Mouse (Mus musculus) MEL (cell line): ENCODE results near the gene Mast1.

Experiments used
- E2F4 ChIP-seq: IDR thresholded peaks from 2 replicates; pipeline ENCODE4 v1.6.1; 2011; ENCODE audit warnings: low read depth, low read length, improper control_type of control experiment, borderline replicate concordance
- MEF2A ChIP-seq: IDR thresholded peaks from 2 replicates; pipeline ENCODE4 v1.6.1; 2014; ENCODE audit warnings: low read depth, mild to moderate bottlenecking, inconsistent platforms, low read length, improper control_type of control experiment; ENCODE audit not compliant: poor library complexity, insufficient replicate concordance, severe bottlenecking; ENCODE audit errors: extremely low read depth
- POLR2A ChIP-seq, 2 experiments: IDR thresholded peaks; 2 replicates each; pipeline ENCODE4 v1.6.1; 2011 to 2012; ENCODE audit warnings: low read length in 2 of 2, mild to moderate bottlenecking in 2 of 2, control low read depth in 1 of 2, improper control_type of control experiment in 1 of 2, low read depth in 1 of 2, moderate library complexity in 1 of 2; ENCODE audit not compliant: control insufficient read depth in 1 of 2, insufficient read depth in 1 of 2, poor library complexity in 1 of 2
- USF1 ChIP-seq: IDR thresholded peaks from 2 replicates; pipeline ENCODE4 v1.6.1; 2014; ENCODE audit warnings: low read depth, mild to moderate bottlenecking, inconsistent platforms, low read length, improper control_type of control experiment, moderate library complexity
- ZNF384 ChIP-seq: IDR thresholded peaks from 2 replicates; pipeline ENCODE4 v1.6.1; 2012; ENCODE audit warnings: low read depth, mild to moderate bottlenecking, inconsistent platforms, low read length, improper control_type of control experiment

GRCm38 (mm10) chr8:84973079-84973478, 35.9 kb upstream of the Mast1 start:
- no peak for TF ChIP-seq POLR2A (IDR thresholded peaks at IDR 0.05; ENCODE audit: control insufficient read depth in 1 of 2, insufficient read depth in 1 of 2, low read depth in 1 of 2, low read length in 2 of 2, poor library complexity in 1 of 2)
- no peak for TF ChIP-seq MEF2A
- no peak for TF ChIP-seq E2F4
- TF ChIP-seq USF1 = no peak
- no peak for TF ChIP-seq ZNF384
